8 mouse cellular contexts compared by ENCODE assay signal in genomic region chr9:110132201-110132605, GRCm38 (mm10). TPM values are rescaled to one million over a fixed set of nuclear protein-coding genes. Genes with fewer than 3 reads are reported as not detected.
DNase-seq lines count a peak whose midpoint lies in the region; ATAC-seq and TF ChIP-seq lines count a peak whose summit lies in the region.

No protein-coding gene starts in this region.

- peak overlapping the region; percentile 66 for H3K4me2 ChIP-seq in hindbrain, embryonic 14.5 days (replicated peaks)
- peak overlapping the region; percentile 91 for H3K4me2 ChIP-seq in lung, postnatal 0 days (replicated peaks; ENCODE audit: low read depth, low read length)
- H3K4me2 ChIP-seq in stomach, embryonic 14.5 days (replicated peaks; ENCODE audit: low read depth, low read length), result peak overlapping the region; percentile 50

- H3K36me3 ChIP-seq in heart, embryonic 10.5 days, result peaks cover 27% of the 10 kb centered on the region
- H3K36me3 ChIP-seq in hindbrain, embryonic 14.5 days (replicated peaks; ENCODE audit: control insufficient read depth, insufficient read depth), result peaks cover 24% of the 10 kb centered on the region
- H3K36me3 ChIP-seq in lung, postnatal 0 days (ENCODE audit: insufficient read depth, low read length), result no peaks in the 10 kb centered on the region
- peaks cover 23% of the 10 kb centered on the region for H3K36me3 ChIP-seq in stomach, embryonic 14.5 days (ENCODE audit: control insufficient read depth, insufficient read depth, low read length)

- peak; percentile 77 for ATAC-seq in hindbrain, embryonic 14.5 days (ENCODE audit: low FRiP score)
- ATAC-seq in lung, postnatal 0 days, result peak; percentile 62
- ATAC-seq in stomach, embryonic 14.5 days (ENCODE audit: insufficient number of reproducible peaks, insufficient read depth, low FRiP score, low read depth), result peak; percentile 54

- peak overlapping the region; percentile 99 for H3K27ac ChIP-seq in heart, embryonic 10.5 days
- H3K27ac ChIP-seq in hindbrain, embryonic 14.5 days, result peak overlapping the region; percentile 93
- H3K27ac ChIP-seq in lung, postnatal 0 days (ENCODE audit: low read length), result peak overlapping the region; percentile 82
- peak overlapping the region; percentile 88 for H3K27ac ChIP-seq in stomach, embryonic 14.5 days (ENCODE audit: low read length)

- DNase-seq in heart, embryonic 10.5 days (ENCODE audit: low spot score), result no peak
- DNase-seq in heart, postnatal 25 days (ENCODE audit: low spot score), result no peak
- DNase-seq in A20 (ENCODE audit: low read depth, low spot score), result peak; percentile 72
- DNase-seq in brain, adult 2 months (ENCODE audit: low read depth, low spot score), result peak; percentile 33
- DNase-seq in hindbrain, embryonic 14.5 days (ENCODE audit: low spot score), result peak; percentile 50
- no peak for DNase-seq in lung, postnatal 0 days (ENCODE audit: low spot score)
- no peak for DNase-seq in right cerebral cortex, postnatal 4 days

- no peak for TF ChIP-seq CTCF in lung, postnatal 0 days (IDR thresholded peaks at IDR 0.05)

- intact Hi-C loops in heart, postnatal 25 days (cut with DNase I), result no loop called here

- WGBS in heart, embryonic 10.5 days, result under 1% methylated on average over 35 of the region's 38 CpGs
- WGBS in hindbrain, embryonic 14.5 days, result under 1% methylated on average over 30 of the region's 38 CpGs
- WGBS in lung, postnatal 0 days, result under 1% methylated on average over 20 of the region's 38 CpGs
- WGBS in stomach, embryonic 14.5 days, result under 1% methylated on average over 22 of the region's 38 CpGs

- no peaks in the 10 kb centered on the region for H3K9me3 ChIP-seq in heart, embryonic 10.5 days
- no peaks in the 10 kb centered on the region for H3K9me3 ChIP-seq in hindbrain, embryonic 14.5 days (ENCODE audit: control insufficient read depth, low read length)
- H3K9me3 ChIP-seq in lung, postnatal 0 days (ENCODE audit: low read length), result no peaks in the 10 kb centered on the region
- H3K9me3 ChIP-seq in stomach, embryonic 14.5 days (ENCODE audit: control insufficient read depth, low read depth, low read length), result no peaks in the 10 kb centered on the region

- H3K4me3 ChIP-seq in heart, embryonic 10.5 days, result peak overlapping the region; percentile 98
- H3K4me3 ChIP-seq in hindbrain, embryonic 14.5 days (replicated peaks; ENCODE audit: low read length), result peak overlapping the region; percentile 90
- H3K4me3 ChIP-seq in lung, postnatal 0 days (ENCODE audit: low read depth, low read length), result peak overlapping the region; percentile 88
- peak overlapping the region; percentile 87 for H3K4me3 ChIP-seq in stomach, embryonic 14.5 days (ENCODE audit: low read depth, low read length)

- H3K4me1 ChIP-seq in heart, embryonic 10.5 days, result peaks cover 13% of the 10 kb centered on the region
- H3K4me1 ChIP-seq in hindbrain, embryonic 14.5 days (replicated peaks; ENCODE audit: control insufficient read depth, insufficient read depth, low read length), result peaks cover 32% of the 10 kb centered on the region
- H3K4me1 ChIP-seq in lung, postnatal 0 days (ENCODE audit: insufficient read depth, low read depth, low read length), result peaks cover 3% of the 10 kb centered on the region; the same call in 1 of the 2 replicates
- peaks cover 8% of the 10 kb centered on the region; the same call in 1 of the 2 replicates for H3K4me1 ChIP-seq in stomach, embryonic 14.5 days (ENCODE audit: control insufficient read depth, insufficient read depth, low read length)

- TF ChIP-seq EP300 in lung, postnatal 0 days (IDR thresholded peaks at IDR 0.05), result no peak

- H3K9ac ChIP-seq in hindbrain, embryonic 14.5 days, result peak overlapping the region; percentile 92
- peak overlapping the region; percentile 69 for H3K9ac ChIP-seq in lung, postnatal 0 days (replicated peaks; ENCODE audit: low read depth)
- peak overlapping the region; percentile 94 for H3K9ac ChIP-seq in stomach, embryonic 14.5 days (replicated peaks; ENCODE audit: low read depth, low read length)

- H3K27me3 ChIP-seq in heart, embryonic 10.5 days (ENCODE audit: insufficient read depth, poor library complexity, severe bottlenecking), result no peaks in the 10 kb centered on the region
- H3K27me3 ChIP-seq in hindbrain, embryonic 14.5 days (ENCODE audit: control insufficient read depth, insufficient read depth, low read length), result no peaks in the 10 kb centered on the region
- no peaks in the 10 kb centered on the region for H3K27me3 ChIP-seq in lung, postnatal 0 days (replicated peaks; ENCODE audit: insufficient read depth, low read length)
- no peaks in the 10 kb centered on the region for H3K27me3 ChIP-seq in stomach, embryonic 14.5 days (ENCODE audit: control insufficient read depth, insufficient read depth, low read length)

RNA-seq across cellular contexts. Expression of gene Dhx30, which starts 14.6 kb away (rescaled TPM):
- polyA plus RNA-seq in heart, embryonic 10.5 days (2016; fragmentation: Nextera tagmentation; extraction: Ambion mirVana), result 130 and 141 TPM in 2 replicates
- 10 to 100 TPM; 62.2 to 63.5 TPM for total RNA-seq in heart, postnatal 25 days (2021)
- 153 and 155 TPM in 2 replicates for polyA plus RNA-seq in hindbrain, embryonic 14.5 days (2014; fragmentation: Nextera tagmentation; extraction: Ambion mirVana)
- polyA plus RNA-seq in lung, postnatal 0 days (2015; fragmentation: Nextera tagmentation; extraction: Ambion mirVana), result 51.7 and 56.7 TPM in 2 replicates
- polyA plus RNA-seq in stomach, embryonic 14.5 days (2014; fragmentation: Nextera tagmentation; extraction: Ambion mirVana), result 123 and 125 TPM in 2 replicates

RNA-seq across cellular contexts. Expression of gene Smarcc1, which starts 14.7 kb away (rescaled TPM):
- polyA plus RNA-seq in heart, embryonic 10.5 days (2016; fragmentation: Nextera tagmentation; extraction: Ambion mirVana), result 105 and 119 TPM in 2 replicates
- total RNA-seq in heart, postnatal 25 days (2021), result 10 to 100 TPM; 22.8 to 26.0 TPM
- polyA plus RNA-seq in hindbrain, embryonic 14.5 days (2014; fragmentation: Nextera tagmentation; extraction: Ambion mirVana), result 98.6 and 98.7 TPM in 2 replicates
- polyA plus RNA-seq in lung, postnatal 0 days (2015; fragmentation: Nextera tagmentation; extraction: Ambion mirVana), result 26.4 and 29.2 TPM in 2 replicates
- polyA plus RNA-seq in stomach, embryonic 14.5 days (2014; fragmentation: Nextera tagmentation; extraction: Ambion mirVana), result 143 and 158 TPM in 2 replicates

Comparison
In these comparisons a context has a peak if more than half of its experiments do, and no peak if none do; other contexts are left out.
1. DNase-seq: peak in A20 (single experiment), brain, adult 2 months (single experiment) and hindbrain, embryonic 14.5 days (single experiment); none in heart, embryonic 10.5 days (single experiment), heart, postnatal 25 days (single experiment), lung, postnatal 0 days (single experiment) and right cerebral cortex, postnatal 4 days (single experiment).
2. Peak in every context shown above with its lines, with median percentiles within 50 percentile points of each other: H3K27ac ChIP-seq, H3K4me3 ChIP-seq, ATAC-seq, H3K4me2 ChIP-seq and H3K9ac ChIP-seq.